Mouse (Mus musculus): ENCODE measurements around the gene Zfp9. TPM values are rescaled to one million over a fixed set of nuclear protein-coding genes. Genes with fewer than 3 reads are reported as not detected.

Gene Zfp9
- polyA plus RNA-seq (2015; fragmentation: Nextera tagmentation; extraction: Ambion mirVana) = 9.0 and 9.6 TPM in 2 replicates

GRCm38 (mm10) chr6:118478957-118479708 is at the start of gene Zfp9:
Zfp9 (minus strand) TSS chr6:118479320.
- Histone ChIP-seq H3K4me1 (replicated peaks; ENCODE audit: control insufficient read depth, insufficient read depth, low read length) (peaks cover 6% of the 10 kb centered on the region), H3K27me3 (ENCODE audit: control insufficient read depth, insufficient read depth, low read depth, low read length) (no peaks in the 10 kb centered on the region), H3K4me3 (ENCODE audit: low read length) (peak within 1 kb of the TSS; percentile 72), H3K36me3 (ENCODE audit: control insufficient read depth, insufficient read depth, low read length) (0 out of 2 replicates have a peak, but pooled peaks cover 5% of the 10 kb centered on the region), H3K27ac (ENCODE audit: low read length) (peak within 1 kb of the TSS; percentile 88), H3K9ac (ENCODE audit: low read length) (peak within 1 kb of the TSS; percentile 82), H3K9me3 (ENCODE audit: control insufficient read depth, low read length) (no peaks in the 10 kb centered on the region), H3K4me2 (ENCODE audit: low read depth, low read length) (peak within 1 kb of the TSS; percentile 84)
- WGBS = under 1% methylated on average over 42 of the region's 57 CpGs
- peak; percentile 96 for ATAC-seq (ENCODE audit: low read depth)

- no peak overlapping the region for H3K9ac ChIP-seq (ENCODE audit: low read length)
- H3K27me3 ChIP-seq (ENCODE audit: control insufficient read depth, insufficient read depth, low read depth, low read length) = no peaks in the 10 kb centered on the region
- no peak for ATAC-seq (ENCODE audit: low read depth)
- H3K27ac ChIP-seq (ENCODE audit: low read length) = no peak overlapping the region
- peaks cover 35% of the 10 kb centered on the region for H3K36me3 ChIP-seq (ENCODE audit: control insufficient read depth, insufficient read depth, low read length)
- no peaks in the 10 kb centered on the region for H3K4me1 ChIP-seq (replicated peaks; ENCODE audit: control insufficient read depth, insufficient read depth, low read length)
- no peak overlapping the region for H3K4me2 ChIP-seq (ENCODE audit: low read depth, low read length)
- no peak overlapping the region for H3K4me3 ChIP-seq (ENCODE audit: low read length)
- WGBS = 84% methylated on average over 7 of the region's 7 CpGs
- no peaks in the 10 kb centered on the region for H3K9me3 ChIP-seq (ENCODE audit: control insufficient read depth, low read length)
These were observed 41.5 kb upstream of the Zfp9 start for GRCm38 (mm10) chr6:118520668-118521067.

GRCm38 (mm10) chr6:118513335-118514012 is 34.4 kb upstream of the Zfp9 start:
- no peak overlapping the region for H3K27ac ChIP-seq (ENCODE audit: low read length)
- peaks cover 19% of the 10 kb centered on the region for H3K36me3 ChIP-seq (ENCODE audit: control insufficient read depth, insufficient read depth, low read length)
- 87% methylated on average over 12 of the region's 12 CpGs for WGBS
- no peaks in the 10 kb centered on the region for H3K9me3 ChIP-seq (ENCODE audit: control insufficient read depth, low read length)
- no peak overlapping the region for H3K4me2 ChIP-seq (ENCODE audit: low read depth, low read length)
- H3K4me1 ChIP-seq (replicated peaks; ENCODE audit: control insufficient read depth, insufficient read depth, low read length) = no peaks in the 10 kb centered on the region
- H3K4me3 ChIP-seq (ENCODE audit: low read length) = no peak overlapping the region
- H3K9ac ChIP-seq (ENCODE audit: low read length) = no peak overlapping the region
- ATAC-seq (ENCODE audit: low read depth) = no peak
- no peaks in the 10 kb centered on the region for H3K27me3 ChIP-seq (ENCODE audit: control insufficient read depth, insufficient read depth, low read depth, low read length)

GRCm38 (mm10) chr6:118499010-118499409 is 19.9 kb upstream of the Zfp9 start:
- H3K9ac ChIP-seq (ENCODE audit: low read length) = no peak overlapping the region
- no peaks in the 10 kb centered on the region for H3K4me1 ChIP-seq (replicated peaks; ENCODE audit: control insufficient read depth, insufficient read depth, low read length)
- no peak for ATAC-seq (ENCODE audit: low read depth)
- no peaks in the 10 kb centered on the region for H3K27me3 ChIP-seq (ENCODE audit: control insufficient read depth, insufficient read depth, low read depth, low read length)
- peaks cover 4% of the 10 kb centered on the region; the same call in 1 of the 2 replicates for H3K36me3 ChIP-seq (ENCODE audit: control insufficient read depth, insufficient read depth, low read length)
- no peak overlapping the region for H3K4me3 ChIP-seq (ENCODE audit: low read length)
- no peaks in the 10 kb centered on the region for H3K9me3 ChIP-seq (ENCODE audit: control insufficient read depth, low read length)
- H3K4me2 ChIP-seq (ENCODE audit: low read depth, low read length) = no peak overlapping the region
- H3K27ac ChIP-seq (ENCODE audit: low read length) = no peak overlapping the region
- 79% methylated on average over 7 of the region's 7 CpGs for WGBS

GRCm38 (mm10) chr6:118482125-118482524 is 3.0 kb upstream of the Zfp9 start:
- H3K4me1 ChIP-seq (replicated peaks; ENCODE audit: control insufficient read depth, insufficient read depth, low read length) = peaks cover 4% of the 10 kb centered on the region
- 79% methylated on average over 1 of the region's 1 CpGs for WGBS
- no peak overlapping the region for H3K4me3 ChIP-seq (ENCODE audit: low read length)
- H3K27ac ChIP-seq (ENCODE audit: low read length) = no peak overlapping the region
- H3K27me3 ChIP-seq (ENCODE audit: control insufficient read depth, insufficient read depth, low read depth, low read length) = no peaks in the 10 kb centered on the region
- no peaks in the 10 kb centered on the region for H3K9me3 ChIP-seq (ENCODE audit: control insufficient read depth, low read length)
- no peak overlapping the region for H3K4me2 ChIP-seq (ENCODE audit: low read depth, low read length)
- no peak for ATAC-seq (ENCODE audit: low read depth)
- no peaks in the 10 kb centered on the region for H3K36me3 ChIP-seq (ENCODE audit: control insufficient read depth, insufficient read depth, low read length)
- H3K9ac ChIP-seq (ENCODE audit: low read length) = no peak overlapping the region

GRCm38 (mm10) chr6:118477875-118478785 is 990 bp downstream of the Zfp9 start:
- H3K27me3 ChIP-seq (ENCODE audit: control insufficient read depth, insufficient read depth, low read depth, low read length) = no peaks in the 10 kb centered on the region
- H3K4me3 ChIP-seq (ENCODE audit: low read length) = peak overlapping the region; percentile 72
- peak overlapping the region; percentile 84 for H3K4me2 ChIP-seq (ENCODE audit: low read depth, low read length)
- no peaks in the 10 kb centered on the region for H3K9me3 ChIP-seq (ENCODE audit: control insufficient read depth, low read length)
- peaks cover 6% of the 10 kb centered on the region for H3K4me1 ChIP-seq (replicated peaks; ENCODE audit: control insufficient read depth, insufficient read depth, low read length)
- peak; percentile 8; the same call in 1 of the 2 replicates for ATAC-seq (ENCODE audit: low read depth)
- 25% methylated on average over 10 of the region's 10 CpGs for WGBS
- peak overlapping the region; percentile 82 for H3K9ac ChIP-seq (ENCODE audit: low read length)
- H3K36me3 ChIP-seq (ENCODE audit: control insufficient read depth, insufficient read depth, low read length) = 0 out of 2 replicates have a peak, but pooled peaks cover 5% of the 10 kb centered on the region
- H3K27ac ChIP-seq (ENCODE audit: low read length) = no peak overlapping the region; the same call in 1 of the 2 replicates

GRCm38 (mm10) chr6:118462069-118462705 is 16.9 kb downstream of the Zfp9 start:
- Histone ChIP-seq H3K27ac (ENCODE audit: low read length) (no peak overlapping the region), H3K9ac (ENCODE audit: low read length) (no peak overlapping the region), H3K36me3 (ENCODE audit: control insufficient read depth, insufficient read depth, low read length) (peaks cover 30% of the 10 kb centered on the region), H3K4me3 (ENCODE audit: low read length) (no peak overlapping the region), H3K4me2 (ENCODE audit: low read depth, low read length) (no peak overlapping the region), H3K9me3 (ENCODE audit: control insufficient read depth, low read length) (no peaks in the 10 kb centered on the region), H3K27me3 (ENCODE audit: control insufficient read depth, insufficient read depth, low read depth, low read length) (no peaks in the 10 kb centered on the region), H3K4me1 (replicated peaks; ENCODE audit: control insufficient read depth, insufficient read depth, low read length) (no peaks in the 10 kb centered on the region)
- WGBS = 81% methylated on average over 15 of the region's 15 CpGs
- no peak for ATAC-seq (ENCODE audit: low read depth)

- Histone ChIP-seq H3K4me2 (ENCODE audit: low read depth, low read length) (no peak overlapping the region), H3K27ac (ENCODE audit: low read length) (no peak overlapping the region), H3K36me3 (ENCODE audit: control insufficient read depth, insufficient read depth, low read length) (peaks cover 4% of the 10 kb centered on the region; the same call in 1 of the 2 replicates), H3K27me3 (ENCODE audit: control insufficient read depth, insufficient read depth, low read depth, low read length) (no peaks in the 10 kb centered on the region), H3K4me3 (ENCODE audit: low read length) (no peak overlapping the region), H3K9me3 (ENCODE audit: control insufficient read depth, low read length) (no peaks in the 10 kb centered on the region), H3K4me1 (replicated peaks; ENCODE audit: control insufficient read depth, insufficient read depth, low read length) (peaks cover 8% of the 10 kb centered on the region), H3K9ac (ENCODE audit: low read length) (no peak overlapping the region)
- no peak for ATAC-seq (ENCODE audit: low read depth)
- 85% methylated on average over 1 of the region's 1 CpGs for WGBS
These were observed 21.4 kb downstream of the Zfp9 start for GRCm38 (mm10) chr6:118457726-118458125.
